Mouse (Mus musculus) midbrain, embryonic 14.5 days (tissue): ENCODE measurements around the gene Slc5a5. TPM values are rescaled to one million over a fixed set of nuclear protein-coding genes. Genes with fewer than 3 reads are reported as not detected.

Experiments used
- ATAC-seq: fragments of 200-750 bp; cut with Nextera tagmentation; 2 replicates; pipeline ENCODE4 v1.8.0; 2017; ENCODE audit warnings: moderate number of reproducible peaks, moderate library complexity; ENCODE audit not compliant: low FRiP score, low TSS enrichment
- DNase-seq: peaks from one replicate; pipeline ENCODE4 v3.0.0-alpha.2; 2015
- H3K27ac ChIP-seq: fragments of 300-500 bp; sonication (generic); replicated peaks from 2 replicates; pipeline ENCODE4 v1.5.1; 2014; ENCODE audit warnings: mild to moderate bottlenecking, low read depth, low read length, moderate library complexity
- H3K27me3 ChIP-seq: fragments of 300-500 bp; sonication (generic); 2 replicates; pipeline ENCODE4 v1.6.1; 2014; ENCODE audit warnings: low read length, control low read depth, mixed read lengths; ENCODE audit not compliant: control insufficient read depth, insufficient read depth
- H3K36me3 ChIP-seq: fragments of 300-500 bp; sonication (generic); 2 replicates; pipeline ENCODE4 v1.6.1; 2014; ENCODE audit warnings: low read length, control low read depth; ENCODE audit not compliant: control insufficient read depth, insufficient read depth
- H3K4me1 ChIP-seq: fragments of 300-500 bp; sonication (generic); 2 replicates; pipeline ENCODE4 v1.6.1; 2014; ENCODE audit warnings: mild to moderate bottlenecking, antibody characterized with exemption, low read length, control low read depth; ENCODE audit not compliant: control insufficient read depth, insufficient read depth
- H3K4me2 ChIP-seq: fragments of 300-500 bp; sonication (generic); 2 replicates; pipeline ENCODE4 v1.6.1; 2014; ENCODE audit warnings: mild to moderate bottlenecking, low read length, moderate library complexity
- H3K4me3 ChIP-seq: fragments of 300-500 bp; sonication (generic); replicated peaks from 2 replicates; pipeline ENCODE4 v1.5.1; 2014; ENCODE audit warnings: low read depth, low read length
- H3K9ac ChIP-seq: fragments of 300-500 bp; sonication (generic); replicated peaks from 2 replicates; pipeline ENCODE4 v1.6.1; 2014; ENCODE audit warnings: mild to moderate bottlenecking, low read length, moderate library complexity
- H3K9me3 ChIP-seq: fragments of 300-500 bp; sonication (generic); 2 replicates; pipeline ENCODE4 v1.6.1; 2016; ENCODE audit warnings: low read length, control low read depth, mixed read lengths; ENCODE audit not compliant: control insufficient read depth
- WGBS: fragments of 180-500 bp; shearing (Covaris S2); extraction: QIAGEN DNeasy Blood & Tissue Kit; methylation state at CpG from one replicate; pipeline ENCODE4 v1.1.7; 2014; 5-methylcytosine and 5-hydroxymethylcytosine counted together
- polyA plus RNA-seq: library from polyadenylated mRNA; unstranded; fragments of >200 nt; fragmentation: Nextera tagmentation; extraction: Ambion mirVana; gene quantifications from 2 replicates; pipeline ENCODE4 v1.2.1, GENCODE M21; 2014

Gene Slc5a5
- polyA plus RNA-seq, 1 experiment from 2014 or later = 0.96 TPM

GRCm38 (mm10) chr8:70863956-70864711 lies 28.4 kb downstream of the Slc5a5 start:
- H3K4me1 ChIP-seq = peaks cover 44% of the 10 kb centered on the region
- H3K4me2 ChIP-seq = peak overlapping the region; percentile 98
- H3K27ac ChIP-seq = peak overlapping the region; percentile 98
- ATAC-seq (no peak), DNase-seq (peak; percentile 81)
- peaks cover 11% of the 10 kb centered on the region for H3K36me3 ChIP-seq
- 1% methylated on average over 46 of the region's 46 CpGs for WGBS
- peak overlapping the region; percentile 64 for H3K4me3 ChIP-seq
- no peaks in the 10 kb centered on the region for H3K27me3 ChIP-seq
- H3K9me3 ChIP-seq = no peaks in the 10 kb centered on the region
- peak overlapping the region; percentile 85 for H3K9ac ChIP-seq

- Histone ChIP-seq H3K9me3 (no peaks in the 10 kb centered on the region), H3K27ac (peak within 1 kb of the TSS; percentile 98), H3K4me1 (peaks cover 39% of the 10 kb centered on the region), H3K4me2 (peak within 1 kb of the TSS; percentile 98), H3K4me3 (peak within 1 kb of the TSS; percentile 64), H3K27me3 (no peaks in the 10 kb centered on the region), H3K36me3 (peaks cover 5% of the 10 kb centered on the region; the same call in 1 of the 2 replicates), H3K9ac (peak within 1 kb of the TSS; percentile 85)
- DNase-seq (peak; percentile 71), ATAC-seq (0 out of 2 replicates have a peak, but pooled peaks have one; percentile 0)
- WGBS = under 1% methylated on average over 55 of the region's 55 CpGs
These were observed 29.5 kb downstream of the Slc5a5 start, which contains the start of gene Kcnn1 for GRCm38 (mm10) chr8:70862824-70863641. Gene Kcnn1 (minus strand): TSS chr8:70863258.

GRCm38 (mm10) chr8:70857516-70857915 lies 35.0 kb downstream of the Slc5a5 start:
- no peak overlapping the region for H3K4me2 ChIP-seq
- no peaks in the 10 kb centered on the region for H3K27me3 ChIP-seq
- 7% methylated on average over 4 of the region's 4 CpGs for WGBS
- 0 out of 2 replicates have a peak overlapping the region, but pooled peaks have one; percentile 23 for H3K9ac ChIP-seq
- no peaks in the 10 kb centered on the region for H3K9me3 ChIP-seq
- H3K4me3 ChIP-seq = no peak overlapping the region
- peak overlapping the region; percentile 55; the same call in 1 of the 2 replicates for H3K27ac ChIP-seq
- peaks cover 33% of the 10 kb centered on the region for H3K4me1 ChIP-seq
- DNase-seq (peak; percentile 65), ATAC-seq (0 out of 2 replicates have a peak, but pooled peaks have one; percentile 19)
- peaks cover 9% of the 10 kb centered on the region; the same call in 1 of the 2 replicates for H3K36me3 ChIP-seq

- H3K9me3 ChIP-seq = no peaks in the 10 kb centered on the region
- WGBS = 8% methylated on average over 33 of the region's 33 CpGs
- peaks cover 9% of the 10 kb centered on the region; the same call in 1 of the 2 replicates for H3K36me3 ChIP-seq
- H3K9ac ChIP-seq = peak overlapping the region; percentile 59
- DNase-seq = peak; percentile 83
- peak overlapping the region; percentile 79 for H3K4me2 ChIP-seq
- no peaks in the 10 kb centered on the region for H3K27me3 ChIP-seq
- peaks cover 25% of the 10 kb centered on the region for H3K4me1 ChIP-seq
- H3K27ac ChIP-seq = no peak overlapping the region
- peak overlapping the region; percentile 43 for H3K4me3 ChIP-seq
- peak; percentile 79 for ATAC-seq
These were observed 35.9 kb downstream of the Slc5a5 start for GRCm38 (mm10) chr8:70856541-70857197.

GRCm38 (mm10) chr8:70856028-70856427 lies 36.5 kb downstream of the Slc5a5 start:
- DNase-seq (no peak), ATAC-seq (no peak)
- Histone ChIP-seq H3K9ac (no peak overlapping the region), H3K27ac (no peak overlapping the region), H3K4me1 (peaks cover 23% of the 10 kb centered on the region), H3K4me2 (peak overlapping the region; percentile 79), H3K9me3 (no peaks in the 10 kb centered on the region), H3K4me3 (no peak overlapping the region), H3K27me3 (no peaks in the 10 kb centered on the region), H3K36me3 (peaks cover 9% of the 10 kb centered on the region; the same call in 1 of the 2 replicates)
- 72% methylated on average over 5 of the region's 5 CpGs for WGBS

- ATAC-seq = no peak
- Histone ChIP-seq H3K4me1 (peaks cover 23% of the 10 kb centered on the region), H3K36me3 (peaks cover 12% of the 10 kb centered on the region), H3K27ac (no peak overlapping the region), H3K27me3 (no peaks in the 10 kb centered on the region), H3K4me2 (no peak overlapping the region), H3K9ac (no peak overlapping the region), H3K9me3 (no peaks in the 10 kb centered on the region), H3K4me3 (no peak overlapping the region)
- no peak for DNase-seq
- 89% methylated on average over 2 of the region's 2 CpGs for WGBS
These were observed 38.7 kb downstream of the Slc5a5 start for GRCm38 (mm10) chr8:70853863-70854262.

GRCm38 (mm10) chr8:70852595-70853231 lies 39.8 kb downstream of the Slc5a5 start:
- ATAC-seq (no peak), DNase-seq (no peak)
- H3K9me3 ChIP-seq = no peaks in the 10 kb centered on the region
- no peak overlapping the region for H3K4me2 ChIP-seq
- peaks cover 18% of the 10 kb centered on the region for H3K36me3 ChIP-seq
- H3K4me3 ChIP-seq = no peak overlapping the region
- 92% methylated on average over 41 of the region's 41 CpGs for WGBS
- H3K27me3 ChIP-seq = no peaks in the 10 kb centered on the region
- no peak overlapping the region for H3K27ac ChIP-seq
- peaks cover 13% of the 10 kb centered on the region for H3K4me1 ChIP-seq
- H3K9ac ChIP-seq = no peak overlapping the region

- H3K9ac ChIP-seq = no peak overlapping the region
- no peak for ATAC-seq
- whole genome bisulfite sequencing = 64% methylated on average over 6 of the region's 6 CpGs
These were observed 40.7 kb downstream of the Slc5a5 start for GRCm38 (mm10) chr8:70851837-70852236.

More at GRCm38 (mm10) chr8:70851837-70852236, 40.7 kb downstream of the Slc5a5 start:
- H3K4me2 ChIP-seq = no peak overlapping the region
- H3K36me3 ChIP-seq = peaks cover 18% of the 10 kb centered on the region
- H3K27ac ChIP-seq = no peak overlapping the region
- no peaks in the 10 kb centered on the region for H3K27me3 ChIP-seq
- peaks cover 7% of the 10 kb centered on the region for H3K4me1 ChIP-seq
- no peak overlapping the region for H3K4me3 ChIP-seq
- no peak for DNase-seq
- H3K9me3 ChIP-seq = no peaks in the 10 kb centered on the region
